30 mouse cellular contexts compared by ENCODE assay signal in the genomic region with DNA sequence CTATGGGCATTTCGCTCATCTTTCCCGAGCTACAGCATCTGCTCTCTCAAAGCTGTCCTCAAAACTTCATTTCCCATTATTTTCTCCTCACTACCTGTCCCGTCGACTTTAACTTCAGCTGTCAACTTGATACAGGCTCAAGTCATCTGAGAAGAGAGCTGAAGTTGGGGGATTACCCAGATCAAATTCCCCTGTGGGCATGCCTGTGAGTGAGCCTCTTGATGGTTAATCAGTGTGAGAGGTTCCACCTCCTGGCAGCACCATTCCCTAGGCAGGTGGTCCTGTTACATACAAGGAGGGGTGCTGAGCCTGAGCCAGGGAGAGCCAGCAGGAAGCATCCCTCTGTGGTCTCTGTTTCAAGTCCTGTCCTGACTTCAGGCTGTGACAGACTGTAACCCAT.
DNase-seq lines count a peak whose midpoint lies in the region; ATAC-seq and TF ChIP-seq lines count a peak whose summit lies in the region.
"Had no signal": no experiment of that assay in that cellular context is flagged by ENCODE, and none has a peak within 500 bp of the region (broad histone marks: within the 10 kb centered on the region; RNA-seq: fewer than 3 reads in every experiment).

No protein-coding gene starts in this region.

- H3K9ac ChIP-seq in embryonic facial prominence, embryonic 14.5 days (ENCODE audit: low read depth, low read length): no peak overlapping the region
- no peak overlapping the region for H3K9ac ChIP-seq in hindbrain, postnatal 0 days (replicated peaks; ENCODE audit: low read length)
- H3K9ac ChIP-seq in hindbrain, embryonic 13.5 days: no peak overlapping the region
- H3K9ac ChIP-seq in midbrain, embryonic 11.5 days (ENCODE audit: low read length): no peak overlapping the region
- H3K9ac ChIP-seq: embryonic facial prominence, embryonic 12.5 days; embryonic facial prominence, embryonic 15.5 days; forebrain, embryonic 12.5 days had no signal

- DNase-seq in embryonic facial prominence, embryonic 14.5 days (ENCODE audit: low spot score): peak; percentile 24
- DNase-seq in embryonic facial prominence, embryonic 10.5 days (ENCODE audit: low spot score): no peak
- peak; percentile 41 for DNase-seq in hindbrain, postnatal 0 days (ENCODE audit: low spot score)
- peak; percentile 59 for DNase-seq in midbrain, embryonic 11.5 days (ENCODE audit: low spot score, missing footprints)
- DNase-seq in midbrain, embryonic 10.5 days (ENCODE audit: low spot score): no peak
- peak; percentile 12 for DNase-seq in retina, embryonic 14.5 days (ENCODE audit: low spot score)
- DNase-seq in cerebellum, adult 9-11 months: no peak
- DNase-seq: adrenal gland, adult 8-10 months; adrenal gland, postnatal 14 days; adrenal gland, postnatal 36 days; B cell, adult 2 months; cerebellum, adult 11-12 months; cerebellum, adult 2 months; cerebellum, adult 9-10 months; cerebellum, postnatal 14 days; cerebellum, postnatal 36 days; embryo, embryonic 11 days had no signal

- H3K36me3 ChIP-seq in embryonic facial prominence, embryonic 14.5 days (ENCODE audit: control insufficient read depth, insufficient read depth, low read length): no peaks in the 10 kb centered on the region
- H3K36me3 ChIP-seq in embryonic facial prominence, embryonic 10.5 days (replicated peaks): no peaks in the 10 kb centered on the region
- H3K36me3 ChIP-seq in hindbrain, postnatal 0 days (ENCODE audit: insufficient read depth, low read length): no peaks in the 10 kb centered on the region
- H3K36me3 ChIP-seq in hindbrain, embryonic 13.5 days: no peaks in the 10 kb centered on the region
- no peaks in the 10 kb centered on the region for H3K36me3 ChIP-seq in midbrain, embryonic 11.5 days (ENCODE audit: control insufficient read depth, insufficient read depth, low read length)
- no peaks in the 10 kb centered on the region for H3K36me3 ChIP-seq in midbrain, embryonic 10.5 days
- H3K36me3 ChIP-seq: embryonic facial prominence, embryonic 12.5 days; embryonic facial prominence, embryonic 15.5 days; forebrain, embryonic 10.5 days; forebrain, embryonic 12.5 days; G1E had no signal

- no peak overlapping the region for H3K27ac ChIP-seq in embryonic facial prominence, embryonic 14.5 days (replicated peaks; ENCODE audit: low read depth, low read length)
- no peak overlapping the region for H3K27ac ChIP-seq in embryonic facial prominence, embryonic 10.5 days (replicated peaks)
- no peak overlapping the region for H3K27ac ChIP-seq in hindbrain, postnatal 0 days
- H3K27ac ChIP-seq in hindbrain, embryonic 13.5 days: no peak overlapping the region
- no peak overlapping the region for H3K27ac ChIP-seq in midbrain, embryonic 11.5 days (ENCODE audit: low read depth, low read length)
- no peak overlapping the region for H3K27ac ChIP-seq in midbrain, embryonic 10.5 days (replicated peaks)
- H3K27ac ChIP-seq: embryonic facial prominence, embryonic 12.5 days; embryonic facial prominence, embryonic 15.5 days; forebrain, embryonic 10.5 days; forebrain, embryonic 12.5 days had no signal

- peaks cover 13% of the 10 kb centered on the region; the same call in 1 of the 2 replicates for H3K9me3 ChIP-seq in embryonic facial prominence, embryonic 14.5 days (ENCODE audit: control insufficient read depth, low read length)
- H3K9me3 ChIP-seq in embryonic facial prominence, embryonic 10.5 days: peaks cover 12% of the 10 kb centered on the region
- no peaks in the 10 kb centered on the region for H3K9me3 ChIP-seq in hindbrain, postnatal 0 days (ENCODE audit: low read length)
- H3K9me3 ChIP-seq in hindbrain, embryonic 13.5 days: no peaks in the 10 kb centered on the region
- peaks cover 5% of the 10 kb centered on the region; the same call in 1 of the 2 replicates for H3K9me3 ChIP-seq in midbrain, embryonic 11.5 days (ENCODE audit: control insufficient read depth, low read length)
- H3K9me3 ChIP-seq in midbrain, embryonic 10.5 days (replicated peaks): peaks cover 10% of the 10 kb centered on the region
- H3K9me3 ChIP-seq: forebrain, embryonic 12.5 days had no signal

- TF ChIP-seq CTCF in hindbrain, postnatal 0 days (IDR thresholded peaks at IDR 0.05; ENCODE audit: low read depth): no peak

- no peaks in the 10 kb centered on the region for H3K4me1 ChIP-seq in embryonic facial prominence, embryonic 14.5 days (ENCODE audit: control insufficient read depth, insufficient read depth, low read length)
- no peaks in the 10 kb centered on the region for H3K4me1 ChIP-seq in embryonic facial prominence, embryonic 10.5 days
- H3K4me1 ChIP-seq in hindbrain, postnatal 0 days (ENCODE audit: insufficient read depth, low read length): peaks cover 3% of the 10 kb centered on the region; the same call in 1 of the 2 replicates
- H3K4me1 ChIP-seq in hindbrain, embryonic 13.5 days (replicated peaks): no peaks in the 10 kb centered on the region
- no peaks in the 10 kb centered on the region for H3K4me1 ChIP-seq in midbrain, embryonic 11.5 days (ENCODE audit: control insufficient read depth, insufficient read depth, low read length)
- H3K4me1 ChIP-seq in midbrain, embryonic 10.5 days: no peaks in the 10 kb centered on the region
- H3K4me1 ChIP-seq: embryonic facial prominence, embryonic 12.5 days; embryonic facial prominence, embryonic 15.5 days; forebrain, embryonic 10.5 days; forebrain, embryonic 12.5 days had no signal

- H3K4me3 ChIP-seq in embryonic facial prominence, embryonic 14.5 days (ENCODE audit: low read depth, low read length): no peak overlapping the region
- H3K4me3 ChIP-seq in embryonic facial prominence, embryonic 10.5 days: no peak overlapping the region
- no peak overlapping the region for H3K4me3 ChIP-seq in hindbrain, postnatal 0 days (ENCODE audit: low read length)
- H3K4me3 ChIP-seq in hindbrain, embryonic 13.5 days: no peak overlapping the region
- no peak overlapping the region for H3K4me3 ChIP-seq in midbrain, embryonic 11.5 days (ENCODE audit: low read depth, low read length)
- H3K4me3 ChIP-seq in midbrain, embryonic 10.5 days: no peak overlapping the region
- H3K4me3 ChIP-seq: embryonic facial prominence, embryonic 12.5 days; embryonic facial prominence, embryonic 15.5 days; erythroblast, embryonic 14.5 days; forebrain, embryonic 10.5 days; forebrain, embryonic 12.5 days had no signal

- H3K27me3 ChIP-seq in embryonic facial prominence, embryonic 14.5 days (replicated peaks; ENCODE audit: control insufficient read depth, insufficient read depth, low read length): no peaks in the 10 kb centered on the region
- H3K27me3 ChIP-seq in embryonic facial prominence, embryonic 10.5 days (replicated peaks; ENCODE audit: low read depth, poor library complexity, severe bottlenecking): no peaks in the 10 kb centered on the region
- no peaks in the 10 kb centered on the region for H3K27me3 ChIP-seq in hindbrain, postnatal 0 days (ENCODE audit: insufficient read depth, low read length)
- no peaks in the 10 kb centered on the region for H3K27me3 ChIP-seq in hindbrain, embryonic 13.5 days
- H3K27me3 ChIP-seq in midbrain, embryonic 11.5 days (ENCODE audit: control insufficient read depth, insufficient read depth, low read length): no peaks in the 10 kb centered on the region
- no peaks in the 10 kb centered on the region for H3K27me3 ChIP-seq in midbrain, embryonic 10.5 days (ENCODE audit: low read depth, poor library complexity, severe bottlenecking)
- H3K27me3 ChIP-seq: CH12.LX; embryonic facial prominence, embryonic 12.5 days; embryonic facial prominence, embryonic 15.5 days; forebrain, embryonic 12.5 days; Patski had no signal

- WGBS in embryonic facial prominence, embryonic 14.5 days: 68% methylated on average over 4 of the region's 4 CpGs
- WGBS in embryonic facial prominence, embryonic 10.5 days: 86% methylated on average over 4 of the region's 4 CpGs
- 66% methylated on average over 4 of the region's 4 CpGs for WGBS in hindbrain, postnatal 0 days
- 96% methylated on average over 4 of the region's 4 CpGs for WGBS in hindbrain, embryonic 13.5 days
- WGBS in midbrain, embryonic 11.5 days: 86% methylated on average over 4 of the region's 4 CpGs
- 85% methylated on average over 4 of the region's 4 CpGs for WGBS in midbrain, embryonic 10.5 days

- ATAC-seq in embryonic facial prominence, embryonic 14.5 days (ENCODE audit: low read depth): no peak
- no peak for ATAC-seq in hindbrain, postnatal 0 days
- no peak for ATAC-seq in hindbrain, embryonic 13.5 days (ENCODE audit: low FRiP score)
- no peak for ATAC-seq in midbrain, embryonic 11.5 days (ENCODE audit: low FRiP score)
- ATAC-seq: activated CD4-positive, CD25-positive, alpha-beta regulatory T cell, adult 4 months; CD4-positive, CD25-positive, alpha-beta regulatory T cell, adult 4 months; forebrain, embryonic 14.5 days; forebrain, embryonic 16.5 days; Patski had no signal

- H3K4me2 ChIP-seq in embryonic facial prominence, embryonic 14.5 days (ENCODE audit: low read depth, low read length): no peak overlapping the region
- H3K4me2 ChIP-seq in hindbrain, postnatal 0 days (ENCODE audit: low read depth, low read length): no peak overlapping the region
- H3K4me2 ChIP-seq in hindbrain, embryonic 13.5 days: no peak overlapping the region
- H3K4me2 ChIP-seq in midbrain, embryonic 11.5 days: no peak overlapping the region
- H3K4me2 ChIP-seq: embryonic facial prominence, embryonic 12.5 days; embryonic facial prominence, embryonic 15.5 days; forebrain, embryonic 12.5 days had no signal

Comparison
In these comparisons a context has a peak if more than half of its experiments do, and no peak if none do; other contexts are left out.
1. DNase-seq: peak in embryonic facial prominence, embryonic 14.5 days (single experiment), hindbrain, postnatal 0 days (single experiment), midbrain, embryonic 11.5 days (single experiment) and retina, embryonic 14.5 days (single experiment); none in embryonic facial prominence, embryonic 10.5 days (single experiment), midbrain, embryonic 10.5 days (single experiment) and cerebellum, adult 9-11 months (single experiment).